Mouse (Mus musculus) stomach, embryonic 16.5 days (tissue): ENCODE measurements at regions not wholly inside any gene's neighbourhood (a gene's known extent, or its start where the extent isn't known, plus 50 kb on each side); places are given as distances from the start of the nearest gene placed in this dataset.
A peak's percentile ranks its signal among the peaks of the same experiment; 100 is the strongest.

Experiments used
- ATAC-seq: fragments of 200-750 bp; cut with Nextera tagmentation; 2 replicates; pipeline ENCODE4 v1.8.0; 2017; ENCODE audit warnings: moderate number of reproducible peaks, moderate TSS enrichment; ENCODE audit not compliant: insufficient read depth, low FRiP score
- H3K27ac ChIP-seq: fragments of 300-500 bp; sonication (generic); 2 replicates; pipeline ENCODE4 v1.5.1; 2014; ENCODE audit warnings: low read length
- H3K27me3 ChIP-seq: fragments of 300-500 bp; sonication (generic); 2 replicates; pipeline ENCODE4 v1.6.1; 2014; ENCODE audit warnings: low read length, control low read depth, mixed read lengths; ENCODE audit not compliant: control insufficient read depth, insufficient read depth
- H3K36me3 ChIP-seq: fragments of 300-500 bp; sonication (generic); 2 replicates; pipeline ENCODE4 v1.6.1; 2014; ENCODE audit warnings: low read length; ENCODE audit not compliant: control insufficient read depth, insufficient read depth
- H3K4me1 ChIP-seq: fragments of 300-500 bp; sonication (generic); 2 replicates; pipeline ENCODE4 v1.6.1; 2014; ENCODE audit warnings: low read length, control low read depth, mixed read lengths; ENCODE audit not compliant: control insufficient read depth, insufficient read depth
- H3K4me2 ChIP-seq: fragments of 300-500 bp; sonication (generic); 2 replicates; pipeline ENCODE4 v1.6.1; 2014; ENCODE audit warnings: low read depth, low read length, mixed read lengths
- H3K4me3 ChIP-seq: fragments of 300-500 bp; sonication (generic); replicated peaks from 2 replicates; pipeline ENCODE4 v1.5.1; 2014; ENCODE audit warnings: mild to moderate bottlenecking, low read length
- H3K9ac ChIP-seq: fragments of 300-500 bp; sonication (generic); 2 replicates; pipeline ENCODE4 v1.6.1; 2014; ENCODE audit warnings: low read length
- H3K9me3 ChIP-seq: fragments of 300-500 bp; sonication (generic); replicated peaks from 2 replicates; pipeline ENCODE4 v1.6.1; 2016; ENCODE audit warnings: low read length, control low read depth; ENCODE audit not compliant: control insufficient read depth
- WGBS: fragments of 180-500 bp; shearing (Covaris S2); extraction: QIAGEN DNeasy Blood & Tissue Kit; methylation state at CpG from one replicate; pipeline ENCODE4 v1.1.7; 2014; 5-methylcytosine and 5-hydroxymethylcytosine counted together

GRCm38 (mm10) chr15:61540753-61541421 lies 618.1 kb upstream of the A1bg start:
- Histone ChIP-seq H3K4me3 (no peak overlapping the region), H3K4me2 (peak overlapping the region; percentile 21; the same call in 1 of the 2 replicates), H3K9ac (no peak overlapping the region), H3K36me3 (no peaks in the 10 kb centered on the region), H3K27me3 (no peaks in the 10 kb centered on the region), H3K9me3 (no peaks in the 10 kb centered on the region), H3K4me1 (peaks cover 6% of the 10 kb centered on the region; the same call in 1 of the 2 replicates), H3K27ac (peak overlapping the region; percentile 63; the same call in 1 of the 2 replicates)
- 48% methylated on average over 10 of the region's 10 CpGs for WGBS
- ATAC-seq: peak; percentile 64; the same call in 1 of the 2 replicates

- Histone ChIP-seq H3K4me2 (no peak overlapping the region), H3K36me3 (no peaks in the 10 kb centered on the region), H3K4me1 (peaks cover 6% of the 10 kb centered on the region; the same call in 1 of the 2 replicates), H3K27me3 (no peaks in the 10 kb centered on the region), H3K4me3 (no peak overlapping the region), H3K27ac (no peak overlapping the region), H3K9me3 (no peaks in the 10 kb centered on the region), H3K9ac (no peak overlapping the region)
- no peak for ATAC-seq
- whole genome bisulfite sequencing: 61% methylated on average over 5 of the region's 5 CpGs
These were observed 616.1 kb upstream of the A1bg start for GRCm38 (mm10) chr15:61538930-61539329.

- Histone ChIP-seq H3K4me3 (no peak overlapping the region), H3K4me2 (no peak overlapping the region), H3K4me1 (peaks cover 6% of the 10 kb centered on the region; the same call in 1 of the 2 replicates), H3K27me3 (no peaks in the 10 kb centered on the region), H3K27ac (no peak overlapping the region), H3K36me3 (no peaks in the 10 kb centered on the region), H3K9ac (no peak overlapping the region), H3K9me3 (no peaks in the 10 kb centered on the region)
- 69% methylated on average over 4 of the region's 4 CpGs for WGBS
- no peak for ATAC-seq
These were observed 615.5 kb upstream of the A1bg start for GRCm38 (mm10) chr15:61538169-61538755.

GRCm38 (mm10) chr15:61536332-61536716 lies 613.5 kb upstream of the A1bg start:
- Histone ChIP-seq H3K27me3 (no peaks in the 10 kb centered on the region), H3K4me2 (no peak overlapping the region), H3K4me1 (peaks cover 4% of the 10 kb centered on the region; the same call in 1 of the 2 replicates), H3K9me3 (no peaks in the 10 kb centered on the region), H3K4me3 (no peak overlapping the region), H3K36me3 (no peaks in the 10 kb centered on the region), H3K9ac (no peak overlapping the region), H3K27ac (peak overlapping the region; percentile 51; the same call in 1 of the 2 replicates)
- no peak for ATAC-seq
- WGBS: 67% methylated on average over 2 of the region's 2 CpGs

- H3K36me3 ChIP-seq: no peaks in the 10 kb centered on the region
- 17% methylated on average over 6 of the region's 6 CpGs for WGBS
These were observed 613.0 kb upstream of the A1bg start for GRCm38 (mm10) chr15:61535644-61536331.

GRCm38 (mm10) chr15:61535180-61535579 lies 612.4 kb upstream of the A1bg start:
- Histone ChIP-seq H3K4me3 (no peak overlapping the region), H3K9me3 (no peaks in the 10 kb centered on the region), H3K27ac (no peak overlapping the region), H3K36me3 (no peaks in the 10 kb centered on the region), H3K9ac (no peak overlapping the region), H3K4me2 (no peak overlapping the region), H3K4me1 (peaks cover 4% of the 10 kb centered on the region; the same call in 1 of the 2 replicates), H3K27me3 (no peaks in the 10 kb centered on the region)
- no peak for ATAC-seq
- 61% methylated on average over 6 of the region's 6 CpGs for WGBS

More at GRCm38 (mm10) chr15:61535644-61536331, 613.0 kb upstream of the A1bg start:
- H3K9ac ChIP-seq: no peak overlapping the region
- no peak for ATAC-seq
- no peaks in the 10 kb centered on the region for H3K27me3 ChIP-seq
- no peaks in the 10 kb centered on the region for H3K9me3 ChIP-seq
- no peak overlapping the region for H3K4me2 ChIP-seq
- peaks cover 4% of the 10 kb centered on the region; the same call in 1 of the 2 replicates for H3K4me1 ChIP-seq
- H3K4me3 ChIP-seq: no peak overlapping the region
- peak overlapping the region; percentile 51 for H3K27ac ChIP-seq

GRCm38 (mm10) chr15:61532808-61533207 lies 610.0 kb upstream of the A1bg start:
- H3K4me1 ChIP-seq: peaks cover 4% of the 10 kb centered on the region; the same call in 1 of the 2 replicates
- H3K27me3 ChIP-seq: no peaks in the 10 kb centered on the region
- H3K9me3 ChIP-seq: no peaks in the 10 kb centered on the region
- H3K4me2 ChIP-seq: no peak overlapping the region
- WGBS: 46% methylated on average over 7 of the region's 7 CpGs
- H3K36me3 ChIP-seq: no peaks in the 10 kb centered on the region
- H3K9ac ChIP-seq: no peak overlapping the region
- no peak overlapping the region for H3K4me3 ChIP-seq
- H3K27ac ChIP-seq: peak overlapping the region; percentile 59
- peak; percentile 73 for ATAC-seq

GRCm38 (mm10) chr15:61532040-61532439 lies 609.2 kb upstream of the A1bg start:
- no peaks in the 10 kb centered on the region for H3K36me3 ChIP-seq
- no peaks in the 10 kb centered on the region for H3K9me3 ChIP-seq
- H3K27me3 ChIP-seq: no peaks in the 10 kb centered on the region
- WGBS: 84% methylated on average over 2 of the region's 2 CpGs
- peak overlapping the region; percentile 10; the same call in 1 of the 2 replicates for H3K27ac ChIP-seq
- H3K9ac ChIP-seq: no peak overlapping the region
- ATAC-seq: no peak
- no peak overlapping the region for H3K4me3 ChIP-seq
- no peak overlapping the region for H3K4me2 ChIP-seq
- peaks cover 4% of the 10 kb centered on the region; the same call in 1 of the 2 replicates for H3K4me1 ChIP-seq

GRCm38 (mm10) chr15:61523036-61523435 lies 600.2 kb upstream of the A1bg start:
- WGBS: 80% methylated on average over 2 of the region's 2 CpGs
- no peak for ATAC-seq

More at GRCm38 (mm10) chr15:61523036-61523435, 600.2 kb upstream of the A1bg start:
- Histone ChIP-seq H3K4me3 (no peak overlapping the region), H3K4me1 (no peaks in the 10 kb centered on the region), H3K27ac (no peak overlapping the region), H3K9me3 (no peaks in the 10 kb centered on the region), H3K4me2 (no peak overlapping the region), H3K27me3 (no peaks in the 10 kb centered on the region), H3K9ac (no peak overlapping the region), H3K36me3 (no peaks in the 10 kb centered on the region)
